Mouse (Mus musculus) skeletal muscle tissue, adult 2 months (tissue): ENCODE data around the gene Fam110a.

ENCODE experiments used
- DNase-seq: peaks from one replicate; pipeline ENCODE4 v3.0.0-alpha.2; 2012; ENCODE audit warnings: low read depth, low spot score

Gene Fam110a

GRCm38 (mm10) chr2:151970191-151971172, 9.5 kb downstream of the Fam110a start:
- no peak for DNase-seq

- DNase-seq = no peak
These were observed 10.6 kb downstream of the Fam110a start for GRCm38 (mm10) chr2:151969396-151969795.

GRCm38 (mm10) chr2:151968986-151969385, 11.0 kb downstream of the Fam110a start:
- no peak for DNase-seq

- DNase-seq = no peak
These were observed 11.6 kb downstream of the Fam110a start for GRCm38 (mm10) chr2:151968451-151968850.

GRCm38 (mm10) chr2:151967792-151968191, 12.2 kb downstream of the Fam110a start:
- no peak for DNase-seq

GRCm38 (mm10) chr2:151967176-151967750, 12.8 kb downstream of the Fam110a start:
- no peak for DNase-seq

GRCm38 (mm10) chr2:151964052-151964451, 16.0 kb downstream of the Fam110a start:
- peak; percentile 52 for DNase-seq

GRCm38 (mm10) chr2:151963319-151963718, 16.7 kb downstream of the Fam110a start:
- no peak for DNase-seq

GRCm38 (mm10) chr2:151962474-151962873, 17.5 kb downstream of the Fam110a start:
- no peak for DNase-seq

GRCm38 (mm10) chr2:151961284-151962196, 18.5 kb downstream of the Fam110a start:
- DNase-seq = no peak

- no peak for DNase-seq
These were observed 20.7 kb downstream of the Fam110a start for GRCm38 (mm10) chr2:151959274-151959673.

GRCm38 (mm10) chr2:151956500-151957137, 23.4 kb downstream of the Fam110a start:
- no peak for DNase-seq

- no peak for DNase-seq
These were observed 26.4 kb downstream of the Fam110a start for GRCm38 (mm10) chr2:151953665-151954064.

GRCm38 (mm10) chr2:151949082-151949774, 30.8 kb downstream of the Fam110a start:
- no peak for DNase-seq

GRCm38 (mm10) chr2:151948311-151948710, 31.7 kb downstream of the Fam110a start:
- DNase-seq = peak; percentile 66

GRCm38 (mm10) chr2:151947617-151948016, 32.4 kb downstream of the Fam110a start:
- no peak for DNase-seq

GRCm38 (mm10) chr2:151944106-151944505, 35.9 kb downstream of the Fam110a start:
- no peak for DNase-seq

GRCm38 (mm10) chr2:151941269-151941668, 38.8 kb downstream of the Fam110a start:
- no peak for DNase-seq

- no peak for DNase-seq
These were observed 40.2 kb downstream of the Fam110a start for GRCm38 (mm10) chr2:151939651-151940420.

- DNase-seq = peak; percentile 53
These were observed 41.2 kb downstream of the Fam110a start for GRCm38 (mm10) chr2:151938780-151939200.
